Mouse (Mus musculus) CD4-positive, CD25-positive, alpha-beta regulatory T cell, adult 9 weeks (primary cell): Measurements from ENCODE around the gene Cenpn. TPM values are rescaled to one million over a fixed set of nuclear protein-coding genes. Genes with fewer than 3 reads are reported as not detected.

Source experiments
- polyA plus RNA-seq: library from polyadenylated mRNA; unstranded; fragments of 100-300 nt; shearing (Covaris generic); gene quantifications from one replicate; pipeline ENCODE4 v1.2.1, GENCODE M21; 2017

The Cenpn gene
- polyA plus RNA-seq = 3.1 TPM

GRCm38 (mm10) chr8:116921337-116922059 lies at the start of gene Cenpn, which contains the start of gene Cmc2:
Cenpn (plus strand) TSS chr8:116921730.
Cmc2 (minus strand) TSS chr8:116921455.

GRCm38 (mm10) chr8:116943161-116943554 lies 21.6 kb downstream of the Cenpn start, which contains the start of gene Atmin:
Atmin (plus strand) TSS chr8:116943393.

GRCm38 (mm10) chr8:116978631-116979256 lies 57.2 kb downstream of the Cenpn start, which contains the start of gene 1700030J22Rik:
1700030J22Rik (minus strand) TSS chr8:116978959.

Other genes with a start within 250 kb of the Cenpn start
- 14.2 TPM for gene Cdyl2, start 188.7 kb upstream of the Cenpn start, polyA plus RNA-seq
- 36.8 TPM for gene Cmc2, start 275 bp upstream of the Cenpn start, polyA plus RNA-seq
- 5.6 TPM for gene Atmin, start 21.7 kb downstream of the Cenpn start, polyA plus RNA-seq
- gene 1700030J22Rik, start 57.2 kb downstream of the Cenpn start, polyA plus RNA-seq = not detected
- gene Gcsh, start 71.8 kb downstream of the Cenpn start, polyA plus RNA-seq = 30.3 TPM
- 0.09 TPM for gene Pkd1l2, start 160.7 kb downstream of the Cenpn start, polyA plus RNA-seq
- gene Bco1, start 174.1 kb downstream of the Cenpn start, polyA plus RNA-seq = not detected
- gene Gan, start 236.4 kb downstream of the Cenpn start, polyA plus RNA-seq = 1.0 TPM